Mouse (Mus musculus): Measurements from ENCODE around the gene Slc22a13. TPM values are rescaled to one million over a fixed set of nuclear protein-coding genes. Genes with fewer than 3 reads are reported as not detected.

Gene Slc22a13
- total RNA-seq, 1 experiment from 2014 or later, result not detected

- ATAC-seq (replicated peaks in 1 of 2; ENCODE audit: insufficient read depth in 1 of 2, low FRiP score in 2 of 2, low TSS enrichment in 1 of 2, low read depth in 1 of 2, poor library complexity in 2 of 2, severe bottlenecking in 2 of 2), result 0 out of 4 replicates have a peak, but pooled peaks have one; percentile 5 to 43
Observed at GRCm38 (mm10) chr9:119149601-119150000, 59.3 kb downstream of the Slc22a13 start.

DNA sequence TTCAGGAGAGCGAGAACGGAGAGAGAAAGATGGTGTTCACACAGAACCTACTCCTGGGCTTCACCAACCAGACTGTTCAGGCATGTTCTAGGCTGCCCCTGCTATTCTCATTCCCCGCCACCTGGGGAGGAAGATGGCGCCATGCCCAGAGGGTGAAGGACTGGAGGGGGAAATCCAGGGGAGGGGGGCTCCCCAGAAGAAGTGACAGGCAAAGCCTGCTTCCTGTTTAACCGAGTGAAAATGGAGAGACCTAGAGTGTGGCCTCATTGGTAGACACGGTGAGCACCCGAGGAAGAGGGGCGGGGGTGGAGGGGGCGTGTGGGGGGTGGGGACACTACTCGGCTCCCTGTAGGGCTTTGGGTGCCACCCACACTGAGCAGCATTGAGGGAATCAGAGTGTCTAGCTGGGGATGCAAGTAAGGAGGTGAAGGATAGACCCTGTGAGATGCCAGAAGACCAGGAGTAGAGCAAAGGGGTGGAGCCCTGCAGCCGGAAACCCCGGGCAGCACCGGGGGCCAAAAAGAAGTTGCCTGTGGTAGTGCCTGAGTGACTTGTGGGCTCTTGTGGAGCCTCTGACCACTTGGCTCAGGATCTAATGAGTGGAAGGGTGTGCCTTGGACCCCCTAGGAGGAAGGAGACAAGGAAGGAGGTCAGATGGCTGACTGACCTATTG, 62.7 kb downstream of the Slc22a13 start:
- ATAC-seq (replicated peaks in 1 of 2; ENCODE audit: insufficient read depth in 1 of 2, low FRiP score in 2 of 2, low TSS enrichment in 1 of 2, low read depth in 1 of 2, poor library complexity in 2 of 2, severe bottlenecking in 2 of 2), result no peak

DNA sequence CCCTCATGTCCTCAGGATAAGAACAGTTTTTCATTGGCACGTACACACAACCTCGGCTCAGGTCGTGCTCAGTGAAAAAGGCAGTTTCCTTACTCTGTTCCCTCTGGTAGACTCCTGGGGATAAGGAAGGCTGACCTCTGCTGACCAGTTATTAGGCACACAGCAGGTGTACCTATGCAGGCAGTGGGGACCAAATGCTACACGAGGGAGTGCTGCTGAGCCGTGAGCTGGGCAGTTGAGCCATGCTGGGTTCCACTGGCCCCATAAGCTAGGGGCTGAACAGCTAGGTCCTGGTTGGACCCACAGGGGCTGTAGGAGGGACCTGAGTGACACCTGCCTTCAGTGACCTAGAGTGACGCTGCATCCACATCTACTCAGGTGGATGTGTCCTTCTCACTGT, 63.3 kb downstream of the Slc22a13 start:
- no peak for ATAC-seq (replicated peaks in 1 of 2; ENCODE audit: insufficient read depth in 1 of 2, low FRiP score in 2 of 2, low TSS enrichment in 1 of 2, low read depth in 1 of 2, poor library complexity in 2 of 2, severe bottlenecking in 2 of 2)

DNA sequence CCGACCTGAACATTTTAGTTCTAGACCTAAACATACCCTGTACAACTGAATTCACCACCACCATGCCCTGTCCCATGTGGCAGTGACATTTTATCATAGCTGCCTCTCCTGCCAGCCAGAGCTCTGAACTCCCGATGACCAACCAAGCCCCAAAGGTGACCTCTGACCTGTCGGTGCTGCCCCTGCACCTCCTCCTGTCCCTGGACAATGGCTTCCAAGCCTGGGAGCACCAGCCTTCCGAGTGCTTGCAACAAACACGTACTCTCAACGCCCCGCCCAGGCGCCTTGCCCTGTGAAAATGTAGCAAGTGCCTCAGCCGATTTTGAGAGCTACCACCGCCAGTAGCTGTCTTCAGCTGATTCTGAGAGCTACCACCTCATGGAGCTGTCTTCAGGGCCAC, 63.8 kb downstream of the Slc22a13 start:
- ATAC-seq (replicated peaks in 1 of 2; ENCODE audit: insufficient read depth in 1 of 2, low FRiP score in 2 of 2, low TSS enrichment in 1 of 2, low read depth in 1 of 2, poor library complexity in 2 of 2, severe bottlenecking in 2 of 2), result no peak

DNA sequence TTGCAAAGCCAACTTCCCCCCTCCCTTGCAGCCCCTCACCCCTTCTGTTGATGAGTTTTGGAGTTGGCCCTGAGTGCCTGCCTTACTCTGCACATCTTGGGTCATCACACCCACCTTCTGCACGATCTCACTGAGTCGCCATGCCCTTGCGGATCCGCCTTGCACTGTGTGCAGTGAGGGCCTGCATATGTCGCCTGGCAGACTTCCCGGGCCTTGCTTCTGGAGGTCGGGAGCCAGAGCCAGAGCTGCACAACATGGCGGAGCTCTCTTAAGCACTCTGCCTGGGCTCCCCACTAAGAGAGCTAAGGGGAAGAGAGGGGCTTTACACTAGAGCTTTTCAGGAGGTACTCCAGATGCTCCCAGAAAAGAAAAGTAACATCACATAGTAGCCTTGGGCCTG, 64.2 kb downstream of the Slc22a13 start:
- ATAC-seq (replicated peaks in 1 of 2; ENCODE audit: insufficient read depth in 1 of 2, low FRiP score in 2 of 2, low TSS enrichment in 1 of 2, low read depth in 1 of 2, poor library complexity in 2 of 2, severe bottlenecking in 2 of 2), result no peak

DNA sequence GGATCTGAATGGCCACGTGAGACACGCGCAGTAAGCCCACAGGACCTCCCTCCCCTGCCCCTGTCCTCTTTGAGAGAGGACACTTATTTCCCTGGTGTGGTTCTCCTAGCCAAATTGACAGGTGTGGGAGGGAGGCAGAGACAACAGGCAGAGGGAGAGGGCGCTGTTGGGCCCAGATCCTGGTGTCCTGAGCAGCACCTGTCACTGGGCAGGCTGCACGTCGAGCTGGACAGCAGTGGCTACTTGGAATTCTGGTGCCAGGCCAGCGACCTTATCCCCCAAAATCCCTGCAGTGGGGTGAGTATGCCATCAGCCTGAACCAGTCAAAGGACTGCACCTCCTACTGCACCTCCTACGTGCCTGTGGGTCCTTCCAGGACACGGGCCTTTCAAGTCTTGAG, 65.5 kb downstream of the Slc22a13 start:
- no peak for ATAC-seq (replicated peaks in 1 of 2; ENCODE audit: insufficient read depth in 1 of 2, low FRiP score in 2 of 2, low TSS enrichment in 1 of 2, low read depth in 1 of 2, poor library complexity in 2 of 2, severe bottlenecking in 2 of 2)

Other genes with a start within 250 kb of the Slc22a13 start
- 36.4 and 45.3 TPM in 2 replicates for gene Vill, start 156.3 kb downstream of the Slc22a13 start, total RNA-seq (2017)
- gene Plcd1, start 115.6 kb downstream of the Slc22a13 start, total RNA-seq (2017), result 0.50 TPM in 1 of 2 replicates, not detected in the other
- 0.55 TPM in 1 of 2 replicates, not detected in the other for gene Dlec1, start 106.6 kb downstream of the Slc22a13 start, total RNA-seq (2017)
- not detected in 2 replicates for gene Acaa1b, start 52.0 kb downstream of the Slc22a13 start, total RNA-seq (2017)
- gene Gm47289, start 49.9 kb downstream of the Slc22a13 start, total RNA-seq (2017), result not detected in 2 replicates
- 36.1 and 48.2 TPM in 2 replicates for gene Oxsr1, start 113.3 kb upstream of the Slc22a13 start, total RNA-seq (2017)
- 16.2 and 25.8 TPM in 2 replicates for gene Acaa1a, start 130.6 kb upstream of the Slc22a13 start, total RNA-seq (2017)
- 26.9 and 29.1 TPM in 2 replicates for gene Myd88, start 132.3 kb upstream of the Slc22a13 start, total RNA-seq (2017)
- gene Xylb, start 148.3 kb upstream of the Slc22a13 start, total RNA-seq (2017), result 1.8 and 2.3 TPM in 2 replicates
- not detected in 2 replicates for gene Slc22a14, start 156.5 kb upstream of the Slc22a13 start, total RNA-seq (2017)
- gene Acvr2b, start 193.0 kb upstream of the Slc22a13 start, total RNA-seq (2017), result 1.2 and 8.4 TPM in 2 replicates
- 3.6 and 5.6 TPM in 2 replicates for gene Exog, start 235.8 kb upstream of the Slc22a13 start, total RNA-seq (2017)